Mouse (Mus musculus) hindbrain, embryonic 15.5 days (tissue): ENCODE measurements around the gene Polr2j. TPM values are rescaled to one million over a fixed set of nuclear protein-coding genes. Genes with fewer than 3 reads are reported as not detected.

Experiments
- ATAC-seq: fragments of 200-750 bp; cut with Nextera tagmentation; 2 replicates; pipeline ENCODE4 v1.8.0; 2017; ENCODE audit warnings: low read depth, moderate number of reproducible peaks, moderate TSS enrichment; ENCODE audit not compliant: low FRiP score
- H3K27ac ChIP-seq: fragments of 300-500 bp; sonication (generic); replicated peaks from 2 replicates; pipeline ENCODE4 v1.5.1; 2015; ENCODE audit warnings: mild to moderate bottlenecking, inconsistent platforms
- H3K27me3 ChIP-seq: fragments of 300-500 bp; sonication (generic); 2 replicates; pipeline ENCODE4 v1.6.1; 2015; ENCODE audit warnings: control low read depth, inconsistent platforms
- H3K36me3 ChIP-seq: fragments of 300-500 bp; sonication (generic); 2 replicates; pipeline ENCODE4 v1.6.1; 2015; ENCODE audit warnings: control low read depth, inconsistent platforms
- H3K4me1 ChIP-seq: fragments of 300-500 bp; sonication (generic); replicated peaks from 2 replicates; pipeline ENCODE4 v1.6.1; 2015; ENCODE audit warnings: control low read depth, inconsistent platforms
- H3K4me2 ChIP-seq: fragments of 300-500 bp; sonication (generic); 2 replicates; pipeline ENCODE4 v1.6.1; 2015; ENCODE audit warnings: moderate library complexity, mild to moderate bottlenecking, inconsistent platforms
- H3K4me3 ChIP-seq: fragments of 300-500 bp; sonication (generic); 2 replicates; pipeline ENCODE4 v1.5.1; 2015; ENCODE audit warnings: mild to moderate bottlenecking, inconsistent platforms
- H3K9ac ChIP-seq: fragments of 300-500 bp; sonication (generic); 2 replicates; pipeline ENCODE4 v1.6.1; 2015; ENCODE audit warnings: inconsistent platforms
- H3K9me3 ChIP-seq: fragments of 300-500 bp; sonication (generic); 2 replicates; pipeline ENCODE4 v1.6.1; 2016; ENCODE audit warnings: control low read depth, inconsistent platforms
- WGBS: fragments of 180-500 bp; shearing (Covaris S2); methylation state at CpG from one replicate; pipeline ENCODE4 v1.1.7; 2015; 5-methylcytosine and 5-hydroxymethylcytosine counted together
- polyA plus RNA-seq: library from polyadenylated mRNA; unstranded; fragments of >200 nt; fragmentation: Nextera tagmentation; extraction: Ambion mirVana; gene quantifications from 2 replicates; pipeline ENCODE4 v1.2.1, GENCODE M21; 2015

The Polr2j gene
- polyA plus RNA-seq, 1 experiment from 2014 or later: 206 TPM

- Histone ChIP-seq H3K4me3 (peak overlapping the region; percentile 80), H3K27me3 (no peaks in the 10 kb centered on the region), H3K27ac (peak overlapping the region; percentile 55), H3K9ac (peak overlapping the region; percentile 63), H3K4me2 (peak overlapping the region; percentile 95), H3K36me3 (no peaks in the 10 kb centered on the region), H3K9me3 (no peaks in the 10 kb centered on the region), H3K4me1 (peaks cover 25% of the 10 kb centered on the region)
- WGBS: 3% methylated on average over 21 of the region's 21 CpGs
- ATAC-seq: peak; percentile 31; the same call in 1 of the 2 replicates
These were observed 31.4 kb upstream of the Polr2j start for GRCm38 (mm10) chr5:136084891-136085651.

GRCm38 (mm10) chr5:136086290-136086689 lies 30.1 kb upstream of the Polr2j start:
- peaks cover 25% of the 10 kb centered on the region for H3K4me1 ChIP-seq
- no peaks in the 10 kb centered on the region for H3K36me3 ChIP-seq
- WGBS: 89% methylated on average over 8 of the region's 8 CpGs
- no peak overlapping the region for H3K9ac ChIP-seq
- no peak for ATAC-seq
- H3K9me3 ChIP-seq: no peaks in the 10 kb centered on the region
- H3K4me3 ChIP-seq: no peak overlapping the region
- no peaks in the 10 kb centered on the region for H3K27me3 ChIP-seq
- no peak overlapping the region for H3K4me2 ChIP-seq
- H3K27ac ChIP-seq: no peak overlapping the region

DNA sequence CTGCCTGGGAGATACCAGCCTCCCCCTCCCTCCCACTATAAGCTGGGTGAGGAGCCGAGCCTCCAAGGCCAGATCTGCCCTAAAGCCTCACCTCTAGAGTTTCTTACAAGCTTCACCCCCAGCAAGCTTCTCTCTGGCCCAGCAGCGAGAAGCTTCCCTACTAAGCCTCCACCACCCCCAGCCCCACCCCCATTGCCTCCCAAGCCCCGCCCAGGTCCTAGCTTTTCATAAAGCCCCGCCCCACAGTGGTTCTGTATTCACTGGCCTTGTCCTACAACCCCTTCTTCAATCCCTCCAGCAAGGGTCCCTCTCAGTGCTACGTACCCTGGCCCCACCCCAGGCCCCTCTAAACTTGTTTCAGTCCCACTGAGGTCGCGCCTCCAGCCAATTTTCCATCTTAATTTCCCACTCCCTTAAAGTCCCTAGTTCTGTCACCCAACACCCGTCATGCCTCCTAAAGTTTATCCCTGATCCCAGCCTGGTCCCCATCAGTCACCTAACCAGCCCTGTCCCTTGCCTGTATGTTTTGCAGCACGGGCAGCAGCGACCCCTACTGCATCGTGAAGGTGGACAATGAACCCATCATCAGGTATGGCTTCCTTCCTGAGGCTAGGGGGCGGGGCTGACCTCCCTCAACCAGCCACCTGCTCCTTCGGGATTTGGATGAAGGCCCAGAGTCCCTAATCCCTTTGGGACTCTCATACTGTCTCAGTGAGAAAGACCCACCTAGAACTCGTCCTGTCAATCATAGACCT lies 27.4 kb upstream of the Polr2j start:
- no peak overlapping the region for H3K4me3 ChIP-seq
- WGBS: 22% methylated on average over 14 of the region's 14 CpGs
- no peak for ATAC-seq
- H3K27ac ChIP-seq: no peak overlapping the region
- H3K9ac ChIP-seq: no peak overlapping the region
- no peaks in the 10 kb centered on the region for H3K36me3 ChIP-seq
- H3K9me3 ChIP-seq: no peaks in the 10 kb centered on the region
- H3K4me2 ChIP-seq: no peak overlapping the region
- H3K4me1 ChIP-seq: peaks cover 21% of the 10 kb centered on the region
- H3K27me3 ChIP-seq: no peaks in the 10 kb centered on the region

DNA sequence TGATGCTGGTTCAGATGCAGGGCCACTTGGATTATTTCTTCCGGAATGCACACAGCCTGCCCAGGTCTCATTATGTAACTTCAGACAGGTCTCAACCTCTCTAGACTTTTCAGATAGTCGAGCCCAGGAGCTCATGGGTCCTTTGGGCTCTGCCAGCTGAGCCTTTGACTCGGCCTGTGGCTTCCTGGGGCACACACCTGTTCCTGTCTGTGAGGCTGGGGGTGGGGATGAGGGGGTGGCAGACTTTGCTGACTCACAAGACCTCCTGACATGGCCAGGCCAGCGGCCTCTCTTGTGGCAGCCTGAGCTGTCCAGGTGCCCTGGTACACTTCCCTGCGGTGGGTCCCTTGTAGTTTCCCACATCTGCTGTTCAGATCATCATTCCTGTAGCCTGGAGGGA lies 24.5 kb upstream of the Polr2j start:
- no peak overlapping the region for H3K4me3 ChIP-seq
- no peaks in the 10 kb centered on the region for H3K9me3 ChIP-seq
- no peaks in the 10 kb centered on the region for H3K27me3 ChIP-seq
- no peaks in the 10 kb centered on the region for H3K4me1 ChIP-seq
- 69% methylated on average over 5 of the region's 5 CpGs for WGBS
- no peaks in the 10 kb centered on the region for H3K36me3 ChIP-seq
- H3K4me2 ChIP-seq: no peak overlapping the region
- ATAC-seq: no peak
- no peak overlapping the region for H3K9ac ChIP-seq
- H3K27ac ChIP-seq: no peak overlapping the region

DNA sequence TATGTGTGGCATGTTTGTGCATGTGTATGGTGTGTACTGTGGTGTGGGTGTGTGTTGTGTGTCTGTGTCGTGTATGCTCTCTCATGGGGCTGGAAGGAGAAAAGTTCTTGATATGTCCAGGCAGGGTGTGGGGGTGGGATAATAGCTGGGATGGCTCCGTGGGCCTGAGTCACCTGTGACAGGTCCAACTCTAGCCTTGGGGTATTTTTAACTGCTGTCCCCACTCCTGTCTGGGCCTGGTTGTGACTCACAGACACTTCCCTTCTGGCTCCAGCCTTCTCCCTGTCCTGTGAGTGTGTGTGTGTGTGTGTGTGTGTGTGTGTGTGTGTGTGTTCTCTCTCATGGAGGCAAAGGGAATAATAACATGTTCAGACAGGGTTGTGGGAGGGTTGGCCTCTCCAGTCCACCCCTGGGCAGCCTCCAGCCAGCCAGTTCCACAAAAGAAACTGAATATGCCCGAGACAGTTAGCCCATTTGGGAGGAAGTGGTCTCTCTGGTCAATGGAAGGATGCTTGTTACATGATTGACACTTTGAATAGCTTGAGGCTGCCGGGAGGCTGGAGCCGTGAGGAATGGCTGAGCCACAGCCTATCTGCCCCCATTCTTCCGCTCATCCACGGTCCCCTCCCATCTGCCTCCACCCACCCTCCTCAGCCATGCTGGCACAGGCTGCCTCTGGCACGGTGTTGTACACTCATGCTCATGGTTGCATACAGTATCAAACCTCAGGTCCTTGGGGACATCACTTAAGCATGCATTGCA lies 22.0 kb upstream of the Polr2j start:
- no peak for ATAC-seq
- no peak overlapping the region for H3K27ac ChIP-seq
- 51% methylated on average over 8 of the region's 8 CpGs for WGBS
- no peaks in the 10 kb centered on the region for H3K9me3 ChIP-seq
- no peaks in the 10 kb centered on the region for H3K4me1 ChIP-seq
- H3K27me3 ChIP-seq: no peaks in the 10 kb centered on the region
- no peak overlapping the region for H3K4me3 ChIP-seq
- no peak overlapping the region for H3K9ac ChIP-seq
- H3K4me2 ChIP-seq: no peak overlapping the region
- H3K36me3 ChIP-seq: no peaks in the 10 kb centered on the region

- no peak overlapping the region for H3K27ac ChIP-seq
- H3K9me3 ChIP-seq: no peaks in the 10 kb centered on the region
- H3K36me3 ChIP-seq: no peaks in the 10 kb centered on the region
- 69% methylated on average over 7 of the region's 7 CpGs for WGBS
- H3K4me1 ChIP-seq: no peaks in the 10 kb centered on the region
- H3K4me2 ChIP-seq: no peak overlapping the region
- no peak for ATAC-seq
- H3K9ac ChIP-seq: no peak overlapping the region
- H3K27me3 ChIP-seq: no peaks in the 10 kb centered on the region
- H3K4me3 ChIP-seq: no peak overlapping the region
These were observed 21.3 kb upstream of the Polr2j start for GRCm38 (mm10) chr5:136095089-136095488.

- Histone ChIP-seq H3K27me3 (no peaks in the 10 kb centered on the region; the same call in 1 of the 2 replicates), H3K4me2 (no peak overlapping the region), H3K4me1 (peaks cover 9% of the 10 kb centered on the region), H3K9ac (no peak overlapping the region), H3K36me3 (no peaks in the 10 kb centered on the region), H3K27ac (no peak overlapping the region), H3K9me3 (no peaks in the 10 kb centered on the region), H3K4me3 (no peak overlapping the region)
- 80% methylated on average over 10 of the region's 10 CpGs for WGBS
- ATAC-seq: no peak
These were observed 17.9 kb upstream of the Polr2j start for GRCm38 (mm10) chr5:136098536-136098935.

- ATAC-seq: peak; percentile 91
- Histone ChIP-seq H3K9me3 (no peaks in the 10 kb centered on the region), H3K27ac (peak overlapping the region; percentile 52; the same call in 1 of the 2 replicates), H3K27me3 (no peaks in the 10 kb centered on the region; the same call in 1 of the 2 replicates), H3K4me2 (peak overlapping the region; percentile 74), H3K4me1 (peaks cover 9% of the 10 kb centered on the region), H3K9ac (peak overlapping the region; percentile 26), H3K36me3 (no peaks in the 10 kb centered on the region), H3K4me3 (peak overlapping the region; percentile 43)
- 6% methylated on average over 41 of the region's 41 CpGs for WGBS
These were observed 14.2 kb upstream of the Polr2j start for GRCm38 (mm10) chr5:136102099-136102820.

DNA sequence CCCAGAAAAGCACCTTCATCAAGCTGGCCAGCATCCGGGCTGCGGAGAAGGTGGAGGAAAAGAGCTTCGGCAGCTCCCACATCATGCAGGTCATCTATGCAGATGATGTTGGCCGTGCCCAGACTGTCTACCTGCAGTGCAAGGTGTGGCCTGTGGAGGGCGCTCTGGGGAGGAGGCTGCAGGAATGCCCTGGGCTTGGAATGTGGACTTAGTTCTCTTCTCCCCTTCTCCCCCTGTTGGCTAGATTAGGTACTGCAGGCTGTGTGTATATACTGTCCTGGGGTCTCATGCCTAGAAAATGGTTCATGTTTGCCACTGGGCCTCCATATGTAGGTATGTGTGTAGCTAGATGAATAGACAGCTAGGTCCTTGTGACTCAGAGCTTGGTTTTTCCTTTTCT lies 11.9 kb upstream of the Polr2j start:
- Histone ChIP-seq H3K27ac (no peak overlapping the region), H3K4me2 (no peak overlapping the region), H3K9ac (no peak overlapping the region), H3K27me3 (no peaks in the 10 kb centered on the region; the same call in 1 of the 2 replicates), H3K36me3 (no peaks in the 10 kb centered on the region), H3K9me3 (no peaks in the 10 kb centered on the region), H3K4me3 (no peak overlapping the region), H3K4me1 (peaks cover 9% of the 10 kb centered on the region)
- ATAC-seq: no peak
- WGBS: 82% methylated on average over 5 of the region's 5 CpGs

DNA sequence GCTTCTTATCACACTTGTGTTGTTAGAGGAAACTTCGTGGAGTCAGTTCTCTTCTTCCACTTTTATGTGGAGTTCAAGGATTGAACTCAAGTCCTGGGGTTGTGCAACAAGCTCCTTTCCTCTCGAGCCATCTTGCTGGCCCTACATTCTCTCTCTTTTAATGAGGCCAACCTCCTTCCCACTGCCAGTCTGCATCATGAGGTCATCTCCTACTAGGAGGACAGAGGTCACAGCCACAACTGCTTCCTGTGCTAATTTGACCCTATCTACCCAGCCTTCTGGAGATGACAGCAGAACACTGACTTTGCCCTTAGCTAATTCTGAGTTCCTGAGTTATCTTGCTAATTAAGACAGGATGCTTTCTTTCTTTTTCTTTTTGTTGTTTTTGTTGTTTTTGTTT lies 7.9 kb upstream of the Polr2j start:
- WGBS: 64% methylated on average over 2 of the region's 2 CpGs
- no peak for ATAC-seq
- H3K4me1 ChIP-seq: no peaks in the 10 kb centered on the region
- H3K9ac ChIP-seq: no peak overlapping the region
- H3K27me3 ChIP-seq: no peaks in the 10 kb centered on the region
- no peaks in the 10 kb centered on the region for H3K9me3 ChIP-seq
- no peak overlapping the region for H3K27ac ChIP-seq
- no peak overlapping the region for H3K4me2 ChIP-seq
- no peaks in the 10 kb centered on the region for H3K36me3 ChIP-seq
- H3K4me3 ChIP-seq: no peak overlapping the region

DNA sequence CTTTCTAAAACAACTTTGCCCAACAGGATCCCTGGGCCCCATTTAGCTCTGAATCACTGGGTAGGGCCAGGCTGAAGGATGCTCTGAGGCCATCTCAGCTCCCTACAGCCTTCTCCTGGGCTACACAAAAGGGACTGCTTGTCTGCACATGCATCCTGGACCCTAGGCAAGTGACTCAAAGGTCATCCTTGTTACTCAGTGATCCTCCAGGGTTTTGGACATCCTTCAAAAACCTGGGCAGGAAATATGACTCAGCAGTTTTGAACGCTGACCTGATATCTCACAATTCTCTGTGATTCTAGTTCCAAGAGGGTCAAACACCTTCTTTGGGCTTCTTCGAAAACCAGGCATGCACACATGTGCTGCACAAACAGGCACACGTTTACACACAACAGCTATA lies 7.4 kb upstream of the Polr2j start:
- ATAC-seq: no peak
- Histone ChIP-seq H3K36me3 (no peaks in the 10 kb centered on the region), H3K27ac (no peak overlapping the region), H3K9me3 (no peaks in the 10 kb centered on the region), H3K4me2 (no peak overlapping the region), H3K4me1 (no peaks in the 10 kb centered on the region), H3K27me3 (no peaks in the 10 kb centered on the region), H3K9ac (no peak overlapping the region), H3K4me3 (no peak overlapping the region)
- 82% methylated on average over 3 of the region's 3 CpGs for WGBS
